Mouse (Mus musculus) lung, adult 2 months (tissue): ENCODE data around the gene Kctd8. TPM values are rescaled to one million over a fixed set of nuclear protein-coding genes. Genes with fewer than 3 reads are reported as not detected.
A peak's percentile ranks its signal among the peaks of the same experiment; 100 is the strongest.

Experiments
- DNase-seq: peaks from one replicate; pipeline ENCODE4 v3.0.0; 2022
- H3K4me1 ChIP-seq: fragments of 200-500 bp; 2 replicates; pipeline ENCODE4 v1.6.1; 2011; ENCODE audit warnings: low read length; ENCODE audit not compliant: control insufficient read depth, insufficient read depth
- H3K4me3 ChIP-seq: fragments of 200-500 bp; replicated peaks from 2 replicates; pipeline ENCODE3; 2011; ENCODE audit warnings: low read depth, mild to moderate bottlenecking, control low read depth, low read length; ENCODE audit errors: extremely low read depth
- CTCF ChIP-seq: fragments of 200-500 bp; IDR thresholded peaks from 2 replicates; pipeline ENCODE4 v1.5.1; 2011; ENCODE audit warnings: mild to moderate bottlenecking, low read length, control low read depth; ENCODE audit not compliant: insufficient read depth
- POLR2A ChIP-seq: fragments of 200-500 bp; IDR thresholded peaks from 2 replicates; pipeline ENCODE4 v1.6.1; 2011; ENCODE audit warnings: low read depth, mild to moderate bottlenecking, control low read depth, low read length, borderline replicate concordance; ENCODE audit errors: extremely low read depth
- WGBS: fragments of 180-500 bp; shearing (Covaris S2); methylation state at CpG from one replicate; pipeline ENCODE4 v1.1.7; 2018; 5-methylcytosine and 5-hydroxymethylcytosine counted together
- polyA plus RNA-seq: library from polyadenylated mRNA; depleted of rRNA; stranded (reverse); fragments of >200 nt; gene quantifications from 2 replicates; pipeline ENCODE4 v1.2.3, GENCODE M21; 2012; rRNA removed

The Kctd8 gene
- 3.2 and 4.2 TPM in 2 replicates for polyA plus RNA-seq

DNA sequence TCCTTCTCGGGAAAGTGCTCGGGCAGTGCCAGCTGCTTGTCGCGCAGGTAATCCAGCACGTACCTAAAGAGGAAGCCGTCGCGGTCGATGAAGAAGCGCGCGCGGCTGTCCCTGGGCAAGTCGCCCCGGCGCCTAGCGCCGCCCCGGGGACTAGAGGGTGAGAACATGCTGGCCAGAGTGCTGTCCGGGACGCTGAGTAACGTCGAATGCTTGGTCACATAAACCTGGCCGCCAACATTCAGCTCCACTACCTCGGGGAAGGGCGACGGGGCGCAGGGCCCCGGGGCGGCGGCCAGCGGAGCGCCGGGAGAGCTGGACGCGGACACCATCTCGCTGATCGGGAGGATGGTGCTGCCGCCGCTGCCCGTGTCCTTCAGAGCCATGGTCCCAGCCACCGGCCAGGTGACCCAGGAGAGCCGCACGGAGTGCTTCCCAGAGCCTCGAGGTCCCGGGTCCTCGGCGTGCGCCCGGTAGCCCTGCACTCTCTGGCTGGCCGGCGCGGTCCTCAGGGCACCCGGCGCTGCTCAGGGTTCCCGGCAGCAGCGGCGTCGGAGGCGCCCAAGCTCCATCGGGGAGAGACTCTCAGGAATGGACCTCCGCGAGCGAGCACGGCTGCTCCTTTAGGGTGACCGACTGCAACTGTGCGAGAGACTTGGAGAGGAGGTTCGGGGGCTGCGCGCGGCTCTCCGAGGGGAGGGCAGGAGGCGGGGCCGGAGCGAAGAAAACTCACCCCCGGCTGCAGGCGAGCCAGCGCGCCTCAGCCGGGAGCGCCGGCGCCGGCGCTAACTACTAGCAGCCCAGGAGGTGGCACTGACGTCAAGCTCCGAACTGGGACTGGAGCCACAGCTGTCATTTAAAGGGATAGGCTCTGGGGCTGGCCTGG, at the start of gene Kctd8:
TSS of gene Kctd8 (minus strand) at position 761 of the 883 bp plus-strand sequence.
- H3K4me1 ChIP-seq: no peaks in the 10 kb centered on the region
- H3K4me3 ChIP-seq: peak within 1 kb of the TSS; percentile 36
- DNase-seq: peak; percentile 49
- 1% methylated on average over 87 of the region's 87 CpGs for WGBS
- TF ChIP-seq POLR2A (no peak), CTCF (no peak)

DNA sequence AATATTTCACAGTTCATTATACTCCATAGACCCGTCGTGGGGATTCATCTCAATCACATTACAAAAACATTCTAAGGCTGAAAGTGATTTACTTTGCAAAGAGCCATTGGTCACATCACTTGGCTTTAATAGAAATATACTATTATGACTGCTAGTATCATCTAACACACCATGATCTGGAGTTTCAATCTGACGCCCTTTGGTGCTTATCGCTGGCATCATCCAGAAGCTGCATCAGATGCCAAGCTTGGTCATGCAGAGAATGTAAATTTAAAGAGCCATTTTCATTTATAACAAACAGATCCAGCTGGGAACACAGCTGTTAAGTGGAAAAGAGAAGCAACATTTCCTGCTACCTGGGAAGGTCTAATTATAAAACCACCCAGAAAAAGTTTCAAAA, 37.6 kb upstream of the Kctd8 start:
- whole genome bisulfite sequencing: 80% methylated on average over 4 of the region's 4 CpGs
- DNase-seq: no peak
- Histone ChIP-seq H3K4me1 (no peaks in the 10 kb centered on the region), H3K4me3 (no peak overlapping the region)
- TF ChIP-seq POLR2A (no peak), CTCF (no peak)

DNA sequence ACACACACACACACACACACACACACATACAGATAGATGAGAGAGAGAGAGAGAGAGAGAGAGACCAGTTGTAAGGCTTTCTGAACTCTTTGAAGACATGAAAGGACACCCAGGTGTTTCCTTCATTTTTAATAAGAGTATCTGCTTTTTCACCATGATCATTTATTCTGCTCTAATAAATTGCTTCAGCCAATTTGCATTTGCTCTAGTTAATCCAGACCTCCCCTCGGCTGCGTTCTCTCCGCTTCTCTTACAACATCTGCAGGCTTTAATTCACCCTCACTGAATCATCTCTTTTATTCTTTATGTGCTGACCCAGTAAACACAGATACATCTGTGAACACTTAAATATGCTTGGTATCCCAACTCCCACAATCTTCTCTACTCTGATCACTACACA, 9.1 kb upstream of the Kctd8 start:
- H3K4me3 ChIP-seq: no peak overlapping the region
- TF ChIP-seq CTCF: no peak
- TF ChIP-seq POLR2A: no peak
- no peaks in the 10 kb centered on the region for H3K4me1 ChIP-seq
- 94% methylated on average over 3 of the region's 3 CpGs for WGBS
- DNase-seq: no peak

DNA sequence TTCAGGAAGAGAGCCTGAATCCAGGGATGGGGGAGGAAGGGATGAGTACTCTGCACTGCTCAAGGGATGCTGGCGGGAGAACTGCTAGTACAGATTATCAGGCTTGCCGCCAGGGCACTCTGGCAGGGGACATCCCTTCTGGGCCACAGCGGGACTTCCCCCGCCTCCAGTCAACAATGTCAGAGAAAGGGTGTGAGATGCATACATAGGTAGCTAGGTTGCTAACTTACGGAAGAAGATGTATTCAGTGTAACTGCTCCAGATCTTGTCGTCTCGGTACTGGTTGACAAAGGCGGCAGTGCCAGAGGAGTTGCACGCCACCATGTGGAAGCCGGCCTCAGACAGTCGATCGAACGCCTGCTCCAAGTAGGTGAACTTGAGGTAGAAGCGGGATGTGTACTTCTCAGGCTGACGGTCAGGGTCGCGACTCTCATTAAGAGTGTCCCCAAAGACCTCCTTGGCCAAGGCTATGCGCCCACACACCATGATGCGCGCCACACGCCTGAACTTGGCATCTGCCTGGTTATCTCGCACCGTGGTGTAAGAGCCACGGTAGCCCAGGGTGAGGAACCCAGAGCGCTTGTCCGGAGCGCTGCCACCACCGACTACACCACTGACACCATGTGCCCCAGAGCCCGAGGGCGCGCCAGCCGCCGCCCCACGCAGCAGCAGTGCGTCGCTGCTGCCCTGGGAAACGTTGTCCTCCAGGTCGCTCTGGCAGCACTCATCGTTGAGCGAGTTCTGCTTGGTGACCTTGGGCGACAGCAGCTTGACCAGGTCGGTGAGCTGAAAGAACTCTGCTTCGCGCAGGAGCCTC, 1.2 kb downstream of the Kctd8 start:
- no peak for TF ChIP-seq CTCF
- no peak for TF ChIP-seq POLR2A
- Histone ChIP-seq H3K4me3 (peak overlapping the region; percentile 36), H3K4me1 (no peaks in the 10 kb centered on the region)
- WGBS: 2% methylated on average over 44 of the region's 44 CpGs
- peak; percentile 44 for DNase-seq

DNA sequence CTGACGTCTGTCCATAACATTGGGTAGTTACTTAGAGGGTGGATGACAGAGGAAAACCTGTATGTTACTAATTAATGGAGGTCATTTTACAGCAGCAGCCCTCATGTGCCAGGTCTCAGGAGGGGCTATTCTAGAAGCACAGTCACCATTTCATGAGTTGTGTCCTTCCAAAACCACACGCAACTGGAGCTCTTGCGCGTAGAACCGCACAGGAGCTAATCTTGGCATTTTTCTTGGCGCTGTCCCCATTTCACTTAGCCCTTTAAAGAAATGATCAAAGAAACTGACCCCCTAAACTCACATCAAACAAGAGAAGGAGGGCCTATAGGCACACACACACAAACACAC, 1.9 kb downstream of the Kctd8 start:
- no peaks in the 10 kb centered on the region for H3K4me1 ChIP-seq
- H3K4me3 ChIP-seq: peak overlapping the region; percentile 17
- TF ChIP-seq CTCF (no peak), POLR2A (no peak)
- DNase-seq: no peak
- 63% methylated on average over 6 of the region's 6 CpGs for WGBS

DNA sequence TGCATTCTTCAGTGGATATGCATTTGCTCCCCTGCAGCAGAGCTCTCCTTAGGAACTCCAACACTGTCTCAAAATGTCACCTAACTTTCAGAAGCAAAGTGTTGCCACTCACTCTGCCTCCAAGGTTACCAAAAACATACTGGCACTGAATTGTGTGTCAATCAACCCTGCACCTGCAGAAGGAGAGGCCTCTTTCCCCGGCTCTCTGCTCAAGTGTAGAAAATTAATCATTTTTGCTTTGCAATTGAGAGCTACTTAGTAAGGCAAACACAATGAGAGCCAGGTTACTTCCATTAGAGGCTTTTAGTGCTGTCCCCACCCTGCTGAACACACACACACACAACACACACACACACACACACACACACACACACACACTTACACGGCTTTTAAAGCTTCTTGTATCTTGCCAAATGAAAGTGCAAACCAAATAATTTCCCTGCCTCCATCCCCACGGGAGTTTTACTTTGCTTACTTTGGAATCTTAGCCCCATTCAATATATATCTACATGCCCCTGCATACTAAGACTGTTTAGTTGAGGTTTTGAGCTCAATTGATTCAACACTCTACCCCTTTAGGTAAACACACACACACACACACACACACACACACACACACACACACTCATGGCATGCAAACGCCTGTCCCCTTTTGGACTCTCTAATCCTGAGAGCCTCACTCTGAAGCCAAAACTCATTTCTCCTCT, 2.4 kb downstream of the Kctd8 start:
- Histone ChIP-seq H3K4me1 (no peaks in the 10 kb centered on the region), H3K4me3 (no peak overlapping the region)
- DNase-seq: peak; percentile 11
- no peak for TF ChIP-seq CTCF
- TF ChIP-seq POLR2A: no peak
- 35% methylated on average over 4 of the region's 4 CpGs for WGBS

DNA sequence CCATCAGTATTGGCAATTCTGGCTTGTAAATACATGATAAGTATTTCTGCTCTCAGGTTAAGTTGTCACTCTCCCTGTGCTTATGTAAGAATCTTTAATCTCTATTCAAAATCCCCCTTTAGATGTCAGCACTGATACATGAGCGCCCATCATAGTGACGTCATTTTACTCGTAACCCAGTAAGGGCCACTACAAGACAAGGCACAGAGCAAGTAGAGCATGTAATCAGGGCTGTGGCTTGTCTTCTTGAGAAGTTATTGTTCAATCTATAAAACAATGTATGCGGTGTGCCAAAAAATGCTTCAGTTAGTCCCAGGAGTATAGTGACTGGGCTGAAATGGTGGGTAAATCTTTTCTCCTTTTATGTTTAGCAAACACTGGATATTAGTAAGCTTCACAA, 13.9 kb downstream of the Kctd8 start:
- TF ChIP-seq POLR2A: no peak
- no peak for TF ChIP-seq CTCF
- 81% methylated on average over 4 of the region's 4 CpGs for WGBS
- Histone ChIP-seq H3K4me1 (no peaks in the 10 kb centered on the region; the same call in 1 of the 2 replicates), H3K4me3 (no peak overlapping the region)
- DNase-seq: no peak

DNA sequence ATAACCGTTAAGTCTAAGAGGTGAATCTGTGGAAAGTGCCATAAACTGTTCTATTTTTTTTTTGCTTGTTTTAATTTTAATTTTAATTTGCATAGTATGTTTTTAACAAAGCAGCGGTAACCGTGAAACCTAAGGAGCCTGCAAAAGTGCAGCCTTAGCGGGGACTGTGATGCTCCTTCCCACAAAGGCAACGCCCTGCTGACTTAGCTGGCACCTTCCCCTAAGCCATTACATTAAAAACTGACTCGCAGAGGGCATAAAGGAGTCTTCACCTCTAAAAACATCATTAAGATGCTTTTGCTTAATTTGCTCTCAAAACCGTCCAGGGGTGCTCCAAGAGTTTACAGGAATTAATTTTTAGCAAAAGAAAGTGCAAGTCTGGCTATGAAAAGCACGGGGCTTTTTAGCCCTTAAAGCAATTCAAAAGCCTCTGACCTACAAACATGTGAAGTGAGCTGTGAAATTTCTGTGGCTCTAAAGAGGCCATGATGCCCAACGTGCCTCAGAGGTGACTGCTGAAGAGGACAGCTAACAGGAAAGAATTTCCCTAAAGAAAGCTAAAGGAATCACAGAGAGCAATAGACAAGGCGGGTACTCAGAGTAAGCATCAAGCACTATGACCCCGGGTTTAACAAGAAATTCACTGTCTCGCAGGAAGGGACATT, 16.8 kb downstream of the Kctd8 start:
- Histone ChIP-seq H3K4me1 (no peaks in the 10 kb centered on the region; the same call in 1 of the 2 replicates), H3K4me3 (no peak overlapping the region)
- TF ChIP-seq POLR2A: no peak
- no peak for TF ChIP-seq CTCF
- 61% methylated on average over 12 of the region's 12 CpGs for WGBS
- no peak for DNase-seq

DNA sequence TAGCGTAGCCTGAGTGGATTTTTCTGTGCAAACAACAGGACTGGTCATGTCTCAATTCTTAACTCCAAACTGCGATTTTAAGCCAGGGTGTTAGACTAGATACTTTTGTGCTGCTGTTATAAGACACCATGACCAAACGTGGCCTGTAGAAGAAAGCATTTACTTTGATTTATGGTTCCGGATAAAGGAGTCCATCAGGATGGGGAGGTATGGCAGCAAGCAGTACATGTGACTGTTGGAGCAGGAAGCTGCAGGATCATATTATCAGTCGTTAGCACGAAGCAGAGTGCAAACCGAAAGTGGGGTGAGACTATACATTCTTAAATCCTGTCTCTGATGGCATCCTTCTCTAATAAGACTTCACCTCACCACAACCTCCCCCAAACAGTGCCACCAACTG, 28.9 kb downstream of the Kctd8 start:
- Histone ChIP-seq H3K4me3 (no peak overlapping the region), H3K4me1 (no peaks in the 10 kb centered on the region)
- DNase-seq: no peak
- 77% methylated on average over 7 of the region's 7 CpGs for WGBS
- TF ChIP-seq CTCF (no peak), POLR2A (no peak)
